Mouse (Mus musculus) 416B (cell line): ENCODE results near the gene Naa15.
"Not testable (repeated sequence)": the region's sequence is repeated elsewhere in the genome, so short reads cannot be mapped to it uniquely, and the experiment has no call there.

Experiments
- DNase-seq: peaks from one replicate; pipeline ENCODE4 v3.0.0; 2011; ENCODE audit warnings: low read depth

Gene Naa15

GRCm38 (mm10) chr3:51415098-51416072, at the start of gene Naa15:
Gene Naa15 (plus strand): TSS chr3:51415148.
- DNase-seq: peak; percentile 91

- DNase-seq: peak; percentile 83
Measured at GRCm38 (mm10) chr3:51365517-51365882, 49.4 kb upstream of the Naa15 start.

- DNase-seq: no peak
Measured at GRCm38 (mm10) chr3:51366926-51367325, 48.0 kb upstream of the Naa15 start.

GRCm38 (mm10) chr3:51368011-51368410, 46.9 kb upstream of the Naa15 start:
- DNase-seq: no peak

- DNase-seq: no peak
Measured at GRCm38 (mm10) chr3:51371826-51372225, 43.1 kb upstream of the Naa15 start.

GRCm38 (mm10) chr3:51372883-51373282, 42.1 kb upstream of the Naa15 start:
- peak; percentile 63 for DNase-seq

- peak; percentile 55 for DNase-seq
Measured at GRCm38 (mm10) chr3:51373544-51373943, 41.4 kb upstream of the Naa15 start.

- peak; percentile 93 for DNase-seq
Measured at GRCm38 (mm10) chr3:51375307-51376265, 39.4 kb upstream of the Naa15 start.

- peak; percentile 82 for DNase-seq
Measured at GRCm38 (mm10) chr3:51377878-51378664, 36.9 kb upstream of the Naa15 start.

GRCm38 (mm10) chr3:51378665-51378946, 36.3 kb upstream of the Naa15 start:
- no peak for DNase-seq

- DNase-seq: peak; percentile 57
Measured at GRCm38 (mm10) chr3:51379786-51380659, 34.9 kb upstream of the Naa15 start.

GRCm38 (mm10) chr3:51380660-51381014, 34.3 kb upstream of the Naa15 start:
- DNase-seq: no peak

GRCm38 (mm10) chr3:51383409-51383808, 31.5 kb upstream of the Naa15 start:
- no peak for DNase-seq

GRCm38 (mm10) chr3:51386441-51387133, 28.4 kb upstream of the Naa15 start:
- no peak for DNase-seq

- DNase-seq: no peak
Measured at GRCm38 (mm10) chr3:51387134-51387451, 27.9 kb upstream of the Naa15 start.

GRCm38 (mm10) chr3:51387868-51388381, 27.0 kb upstream of the Naa15 start:
- no peak for DNase-seq

GRCm38 (mm10) chr3:51388904-51389303, 26.0 kb upstream of the Naa15 start:
- no peak for DNase-seq

- no peak for DNase-seq
Measured at GRCm38 (mm10) chr3:51391095-51391494, 23.9 kb upstream of the Naa15 start.

- DNase-seq: no peak
Measured at GRCm38 (mm10) chr3:51391591-51391990, 23.4 kb upstream of the Naa15 start.

- DNase-seq: not testable (repeated sequence)
Measured at GRCm38 (mm10) chr3:51393018-51393417, 21.9 kb upstream of the Naa15 start.
